Mouse (Mus musculus) skeletal muscle tissue, postnatal 0 days (tissue): ENCODE data around the gene 1700001J03Rik. TPM values are rescaled to one million over a fixed set of nuclear protein-coding genes. Genes with fewer than 3 reads are reported as not detected.

Source experiments
- polyA plus RNA-seq: library from polyadenylated mRNA; unstranded; fragments of >200 nt; fragmentation: Nextera tagmentation; extraction: Ambion mirVana; gene quantifications from 2 replicates; pipeline ENCODE4 v1.2.1, GENCODE M21; 2015

The 1700001J03Rik gene
- 0.17 TPM in 1 of 2 replicates, not detected in the other for polyA plus RNA-seq

DNA sequence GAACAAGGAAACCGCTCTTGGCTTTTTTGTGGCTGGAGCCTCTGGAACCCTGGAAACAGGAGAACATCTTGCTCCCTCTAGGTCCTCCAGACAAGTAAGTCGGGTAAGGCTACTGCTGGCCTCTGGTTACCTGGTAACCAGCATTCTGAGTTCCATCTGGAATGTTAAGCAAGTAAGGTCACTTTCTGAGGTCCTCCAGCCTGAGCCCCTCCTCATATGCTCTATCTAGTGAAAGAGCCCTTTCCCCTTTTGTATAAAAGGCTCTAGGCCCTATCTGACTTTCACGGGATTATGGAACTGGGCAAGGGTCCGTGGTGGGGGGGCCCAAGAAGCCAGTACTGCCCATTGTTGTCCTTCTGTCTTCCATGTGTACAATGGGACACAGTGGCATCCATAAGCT lies at the start of gene 1700001J03Rik:
Gene 1700001J03Rik, minus strand, starts transcription at position 101 of the 400 bp plus-strand sequence.

DNA sequence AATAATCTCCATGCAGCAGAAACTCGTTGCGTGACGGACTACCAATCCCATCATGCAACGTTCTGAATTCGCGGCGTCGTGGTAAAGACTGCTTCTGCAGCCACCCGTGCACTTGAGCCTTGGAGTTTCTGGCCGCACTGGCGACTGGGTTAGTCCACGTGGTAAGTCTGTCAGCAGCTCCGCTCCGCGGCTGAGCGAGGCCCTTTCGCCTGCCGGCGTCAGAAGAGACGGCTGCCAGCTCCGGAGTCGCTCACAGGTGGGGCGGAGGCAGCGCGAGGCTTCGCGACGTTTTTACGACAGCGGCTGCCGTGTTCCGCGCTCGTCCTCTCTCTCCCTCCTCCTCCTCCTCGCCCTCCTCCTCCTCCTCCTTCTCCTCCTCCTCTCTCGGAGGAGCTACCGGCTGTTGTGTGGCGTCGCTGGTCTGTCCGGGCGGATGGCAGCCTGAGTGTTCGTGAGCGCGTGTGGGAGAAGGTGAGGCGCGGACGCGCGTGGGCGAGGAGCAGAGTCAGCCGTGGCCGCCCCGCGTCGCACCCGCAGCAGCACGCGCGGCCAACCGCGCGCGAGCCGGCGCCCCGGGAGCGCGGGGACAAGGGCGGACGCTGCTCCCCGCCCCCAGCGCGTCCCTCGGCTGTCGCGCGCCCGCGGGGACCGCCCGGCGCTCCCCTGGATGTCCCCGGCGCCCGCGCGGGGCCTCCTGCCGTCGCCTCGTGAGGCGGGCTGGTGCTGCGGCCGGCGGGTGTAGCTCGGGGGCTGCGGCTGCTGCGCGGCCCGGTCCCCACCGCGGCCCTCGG lies 46.0 kb upstream of the 1700001J03Rik start, which contains the start of gene Cdk8:
Gene Cdk8, plus strand, starts transcription at position 367 of the 791 bp plus-strand sequence.

DNA sequence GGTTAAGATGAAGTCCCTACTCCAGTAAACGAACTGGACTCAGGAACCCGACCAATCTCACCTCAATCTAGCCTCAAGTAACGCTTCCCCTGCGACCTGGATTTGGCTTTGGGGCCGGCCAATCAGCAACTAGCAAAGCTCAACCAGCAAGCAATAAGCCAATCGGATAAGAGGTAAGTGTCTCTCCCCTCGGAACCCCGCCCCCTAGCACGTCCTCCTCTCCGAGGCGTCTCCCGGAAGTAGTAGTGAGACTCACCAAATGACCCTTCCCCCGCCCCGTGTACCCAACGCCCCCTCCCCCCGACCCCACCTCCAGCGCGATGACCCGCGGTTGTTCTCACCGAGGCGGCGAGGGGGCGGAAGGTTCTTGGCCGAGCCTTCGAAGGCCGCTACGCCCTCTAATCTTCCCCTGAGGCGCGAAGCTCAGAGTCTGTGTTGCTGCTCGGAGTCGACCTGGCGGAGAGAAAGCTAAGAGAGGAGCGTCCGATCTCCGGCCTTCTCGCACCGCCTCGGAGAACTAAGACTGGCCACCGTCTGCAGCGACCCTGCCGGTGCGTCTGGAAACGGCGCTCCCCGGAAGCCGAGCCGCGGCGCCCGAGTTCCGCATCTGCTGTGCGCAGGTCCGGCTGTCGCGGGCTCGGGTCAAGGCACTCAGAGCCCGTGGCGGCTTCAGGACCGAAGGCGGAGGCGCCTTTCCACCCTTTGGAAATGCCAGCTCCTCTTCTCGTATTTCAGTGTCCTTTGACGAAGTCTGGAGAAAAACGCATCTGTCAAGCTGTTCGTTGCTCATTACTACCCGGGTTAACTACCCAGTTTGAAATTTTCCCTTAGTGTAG lies 36.0 kb upstream of the 1700001J03Rik start, which contains the start of gene Rnf6:
Gene Rnf6, minus strand, starts transcription at position 677 of the 836 bp plus-strand sequence.

DNA sequence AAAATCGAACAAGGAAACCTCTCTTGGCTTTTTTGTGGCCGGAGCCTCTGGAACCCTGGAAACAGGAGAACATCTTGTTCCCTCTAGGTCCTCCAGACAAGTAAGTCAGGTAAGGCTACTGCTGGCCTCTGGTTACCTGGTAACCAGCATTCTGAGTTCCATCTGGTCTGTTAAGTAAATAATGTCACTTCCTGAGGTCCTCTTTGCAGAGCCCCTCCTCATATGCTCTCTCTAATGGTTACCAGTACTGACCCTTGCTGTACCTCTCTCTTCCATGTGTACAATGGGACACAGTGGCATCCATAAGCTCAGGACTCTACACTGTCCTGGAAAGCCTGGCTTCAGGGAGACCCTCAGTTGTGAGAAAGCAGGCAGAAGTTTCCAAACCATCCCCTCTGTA lies 14.5 kb downstream of the 1700001J03Rik start, which contains the start of gene Gm6309:
Gene Gm6309, minus strand, starts transcription at position 101 of the 400 bp plus-strand sequence.

DNA sequence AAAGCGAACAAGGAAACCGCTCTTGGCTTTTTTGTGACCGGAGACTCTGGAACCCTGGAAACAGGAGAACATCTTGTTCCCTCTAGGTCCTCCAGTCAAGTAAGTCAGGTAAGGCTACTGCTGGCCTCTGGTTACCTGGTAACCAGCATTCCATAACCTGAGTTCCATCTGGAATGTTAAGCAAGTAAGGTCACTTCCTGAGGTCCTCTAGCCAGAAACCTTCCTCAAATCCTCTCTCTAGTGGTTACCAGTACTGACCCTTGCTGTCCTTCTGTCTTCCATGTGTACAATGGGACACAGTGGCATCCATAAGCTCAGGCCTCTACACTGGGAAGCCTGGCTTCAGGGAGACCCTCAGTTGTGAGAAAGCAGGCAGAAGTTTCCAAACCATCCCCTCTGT lies 24.7 kb downstream of the 1700001J03Rik start, which contains the start of gene Gm5565:
Gene Gm5565, minus strand, starts transcription at position 101 of the 400 bp plus-strand sequence.

Other genes starting within 250 kb of the 1700001J03Rik start
- gene Cyp3a25, start 175.7 kb downstream of the 1700001J03Rik start, polyA plus RNA-seq, result 0.23 and 0.35 TPM in 2 replicates
- gene Cyp3a59, start 106.0 kb downstream of the 1700001J03Rik start, polyA plus RNA-seq, result not detected in 2 replicates
- gene Gm5565, start 24.8 kb downstream of the 1700001J03Rik start, polyA plus RNA-seq, result not detected in 2 replicates
- not detected in 2 replicates for gene Gm6309, start 14.6 kb downstream of the 1700001J03Rik start, polyA plus RNA-seq
- 45.1 and 47.4 TPM in 2 replicates for gene Rnf6, start 36.3 kb upstream of the 1700001J03Rik start, polyA plus RNA-seq
- gene Cdk8, start 45.9 kb upstream of the 1700001J03Rik start, polyA plus RNA-seq, result 12.8 and 13.2 TPM in 2 replicates
- gene Wasf3, start 199.7 kb upstream of the 1700001J03Rik start, polyA plus RNA-seq, result 0.23 and 0.32 TPM in 2 replicates